23 mouse cellular contexts compared by ENCODE assay signal in genomic region chr8:117576291-117576785, GRCm38 (mm10).
A peak's percentile ranks its signal among the peaks of the same experiment; 100 is the strongest.
DNase-seq lines count a peak whose midpoint lies in the region; ATAC-seq and TF ChIP-seq lines count a peak whose summit lies in the region.
"Had no signal": no experiment of that assay in that cellular context is flagged by ENCODE, and none has a peak within 500 bp of the region (broad histone marks: within the 10 kb centered on the region; RNA-seq: fewer than 3 reads in every experiment).

No protein-coding gene starts in this region.

- DNase-seq in forebrain, embryonic 10.5 days (ENCODE audit: extremely low spot score, low spot score): no peak
- no peak for DNase-seq in forebrain, embryonic 14.5 days (ENCODE audit: low spot score)
- DNase-seq in 3T3-L1 (ENCODE audit: low read depth, low spot score) (peak; percentile 47), Patski (ENCODE audit: low read depth, low spot score) (peak; percentile 24)
- peak; percentile 96 for DNase-seq in Muller cell, postnatal 12 days (ENCODE audit: inconsistent ontology term)
- DNase-seq in natural killer cell, adult 2 months (ENCODE audit: low spot score in 2 of 2): no peak
- DNase-seq in left cerebral cortex, postnatal 10 days (ENCODE audit: extremely low spot score in 1 of 2, low spot score in 2 of 2): no peak
- no peak for DNase-seq in adrenal gland, postnatal 25 days
- DNase-seq: adrenal gland, adult 2 months; adrenal gland, postnatal 10 days; adrenal gland, postnatal 36 days; B cell, adult 2 months; cerebellum, adult 11-12 months; cerebellum, adult 2 months; cerebellum, adult 9-10 months; cerebellum, postnatal 10 days; cerebellum, postnatal 25 days had no signal

- POLR2A ChIA-PET in Patski (lab: Charles Lee): no interaction called here

- ATAC-seq in forebrain, embryonic 14.5 days: no peak
- peak; percentile 61 for ATAC-seq in Patski
- ATAC-seq: CD4-positive, CD25-positive, alpha-beta regulatory T cell, adult 4 months; forebrain, embryonic 13.5 days; forebrain, embryonic 16.5 days had no signal

- CTCF ChIA-PET in Patski (lab: Charles Lee): no interaction called here

- no peaks in the 10 kb centered on the region for H3K27me3 ChIP-seq in forebrain, embryonic 10.5 days (ENCODE audit: poor library complexity, severe bottlenecking)
- no peaks in the 10 kb centered on the region for H3K27me3 ChIP-seq in forebrain, embryonic 14.5 days (replicated peaks; ENCODE audit: control insufficient read depth, insufficient read depth, low read length)
- H3K27me3 ChIP-seq in Patski: no peaks in the 10 kb centered on the region
- H3K27me3 ChIP-seq: CH12.LX; embryonic facial prominence, embryonic 13.5 days; forebrain, embryonic 13.5 days had no signal

- 0 out of 2 replicates have a peak overlapping the region, but pooled peaks have one; percentile 0 for H3K27ac ChIP-seq in forebrain, embryonic 10.5 days
- H3K27ac ChIP-seq in forebrain, embryonic 14.5 days (ENCODE audit: low read depth, low read length): no peak overlapping the region
- H3K27ac ChIP-seq: embryonic facial prominence, embryonic 13.5 days; forebrain, embryonic 13.5 days had no signal

- no peak overlapping the region for H3K9ac ChIP-seq in forebrain, embryonic 14.5 days (ENCODE audit: low read length)
- H3K9ac ChIP-seq: embryonic facial prominence, embryonic 13.5 days; forebrain, embryonic 13.5 days had no signal

- H3K4me1 ChIP-seq in forebrain, embryonic 10.5 days: peaks cover 8% of the 10 kb centered on the region
- H3K4me1 ChIP-seq in forebrain, embryonic 14.5 days (ENCODE audit: control insufficient read depth, insufficient read depth, low read length): no peaks in the 10 kb centered on the region
- H3K4me1 ChIP-seq: forebrain, embryonic 13.5 days had no signal

- WGBS in forebrain, embryonic 10.5 days: 69% methylated on average over 9 of the region's 9 CpGs
- 65% methylated on average over 9 of the region's 9 CpGs for WGBS in forebrain, embryonic 14.5 days

- no peak overlapping the region for H3K4me3 ChIP-seq in forebrain, embryonic 10.5 days
- no peak overlapping the region for H3K4me3 ChIP-seq in forebrain, embryonic 14.5 days (ENCODE audit: low read depth, low read length)
- H3K4me3 ChIP-seq: embryonic facial prominence, embryonic 13.5 days; forebrain, embryonic 13.5 days had no signal

- H3K4me2 ChIP-seq in forebrain, embryonic 14.5 days (ENCODE audit: low read length): no peak overlapping the region
- H3K4me2 ChIP-seq: embryonic facial prominence, embryonic 13.5 days; forebrain, embryonic 13.5 days had no signal

- in situ Hi-C loops in Patski (cut with MboI; ENCODE audit: low pct_unique_long_range_greater_than_20kb): loop anchor here (10.0 kb wide), 1 partner anchor 472 kb away; no protein-coding TSS in a partner anchor

- no peak for TF ChIP-seq CTCF in Patski (IDR thresholded peaks at IDR 0.05)

- intact Hi-C loops in left cerebral cortex, postnatal 10 days (cut with DNase I): no loop called here

- H3K9me3 ChIP-seq in forebrain, embryonic 10.5 days: no peaks in the 10 kb centered on the region
- no peaks in the 10 kb centered on the region for H3K9me3 ChIP-seq in forebrain, embryonic 14.5 days (replicated peaks; ENCODE audit: control insufficient read depth, low read length)
- H3K9me3 ChIP-seq: embryonic facial prominence, embryonic 13.5 days; forebrain, embryonic 13.5 days had no signal

- no peaks in the 10 kb centered on the region for H3K36me3 ChIP-seq in forebrain, embryonic 10.5 days (replicated peaks)
- no peaks in the 10 kb centered on the region for H3K36me3 ChIP-seq in forebrain, embryonic 14.5 days (ENCODE audit: control insufficient read depth, insufficient read depth, low read length)
- H3K36me3 ChIP-seq: embryonic facial prominence, embryonic 13.5 days; G1E had no signal

Comparison
In these comparisons a context has a peak if more than half of its experiments do, and no peak if none do; other contexts are left out.
1. DNase-seq: peak in 3T3-L1 (single experiment), Muller cell, postnatal 12 days (single experiment) and Patski (single experiment); none in forebrain, embryonic 10.5 days (single experiment), forebrain, embryonic 14.5 days (single experiment), natural killer cell, adult 2 months (0 of 2), left cerebral cortex, postnatal 10 days (0 of 2) and adrenal gland, postnatal 25 days (single experiment).